Mouse (Mus musculus) kidney, postnatal 10 days (tissue): ENCODE measurements around the gene Galr3.
"Not testable (repeated sequence)": the region's sequence is repeated elsewhere in the genome, so short reads cannot be mapped to it uniquely, and the experiment has no call there.

Experiments used
- DNase-seq: peaks from one replicate; pipeline ENCODE4 v3.0.0; 2021; ENCODE audit warnings: mixed read lengths

Galr3 gene

GRCm38 (mm10) chr15:79027291-79028205, 14.1 kb upstream of the Galr3 start:
- peak; percentile 70 for DNase-seq

- DNase-seq: peak; percentile 98
These were observed 13.4 kb upstream of the Galr3 start, which contains the start of gene H1f0 for GRCm38 (mm10) chr15:79028237-79028738. Gene H1f0 (plus strand): TSS chr15:79028450.

GRCm38 (mm10) chr15:79028823-79029484, 12.7 kb upstream of the Galr3 start:
- no peak for DNase-seq

- no peak for DNase-seq
These were observed 12.0 kb upstream of the Galr3 start for GRCm38 (mm10) chr15:79029519-79030241.

GRCm38 (mm10) chr15:79030551-79031435, 10.9 kb upstream of the Galr3 start:
- DNase-seq: peak; percentile 95

GRCm38 (mm10) chr15:79031908-79032307, 9.8 kb upstream of the Galr3 start:
- not testable (repeated sequence) for DNase-seq

GRCm38 (mm10) chr15:79037913-79038328, 3.8 kb upstream of the Galr3 start:
- peak; percentile 91 for DNase-seq

- DNase-seq: no peak
These were observed 3.4 kb upstream of the Galr3 start for GRCm38 (mm10) chr15:79038331-79038730.

- peak; percentile 91 for DNase-seq
These were observed 2.8 kb upstream of the Galr3 start for GRCm38 (mm10) chr15:79038853-79039252.

- peak; percentile 57 for DNase-seq
These were observed 926 bp upstream of the Galr3 start for GRCm38 (mm10) chr15:79040501-79041416.

GRCm38 (mm10) chr15:79042721-79043491, 1.2 kb downstream of the Galr3 start:
- peak; percentile 51 for DNase-seq

GRCm38 (mm10) chr15:79044837-79045236, 3.2 kb downstream of the Galr3 start:
- no peak for DNase-seq

GRCm38 (mm10) chr15:79048186-79048585, 6.5 kb downstream of the Galr3 start:
- no peak for DNase-seq

GRCm38 (mm10) chr15:79050160-79050845, 8.6 kb downstream of the Galr3 start:
- DNase-seq: no peak

- DNase-seq: no peak
These were observed 9.3 kb downstream of the Galr3 start for GRCm38 (mm10) chr15:79050964-79051363.

GRCm38 (mm10) chr15:79051461-79052360, 10.0 kb downstream of the Galr3 start:
- DNase-seq: peak; percentile 75

GRCm38 (mm10) chr15:79052366-79052765, 10.7 kb downstream of the Galr3 start:
- no peak for DNase-seq

- DNase-seq: no peak
These were observed 14.9 kb downstream of the Galr3 start for GRCm38 (mm10) chr15:79056601-79057000.
